ENCODE assay signal across 21 mouse cellular contexts in genomic region chr11:100781763-100782475, GRCm38 (mm10). TPM values are rescaled to one million over a fixed set of nuclear protein-coding genes. Genes with fewer than 3 reads are reported as not detected.
DNase-seq lines count a peak whose midpoint lies in the region; ATAC-seq lines count a peak whose summit lies in the region.
"Had no signal": no experiment of that assay in that cellular context is flagged by ENCODE, and none has a peak within 500 bp of the region (broad histone marks: within the 10 kb centered on the region; RNA-seq: fewer than 3 reads in every experiment).

No protein-coding gene starts in this region.

- H3K9me3 ChIP-seq in heart, embryonic 12.5 days (replicated peaks): 0 out of 2 replicates have a peak, but pooled peaks cover 4% of the 10 kb centered on the region

- no peak overlapping the region for H3K4me2 ChIP-seq in heart, embryonic 12.5 days

- H3K4me3 ChIP-seq in heart, embryonic 12.5 days: no peak overlapping the region

- H3K4me1 ChIP-seq in heart, embryonic 12.5 days (replicated peaks): peaks cover 13% of the 10 kb centered on the region

- intact Hi-C loops in heart, postnatal 14 days (cut with DNase I): no loop called here

- WGBS in heart, embryonic 12.5 days: 72% methylated on average over 15 of the region's 15 CpGs

- peaks cover 78% of the 10 kb centered on the region for H3K36me3 ChIP-seq in heart, embryonic 12.5 days

- 0 out of 2 replicates have a peak, but pooled peaks have one; percentile 46 for ATAC-seq in heart, embryonic 12.5 days (ENCODE audit: insufficient number of reproducible peaks, low FRiP score)

- H3K27me3 ChIP-seq in heart, embryonic 12.5 days (replicated peaks): no peaks in the 10 kb centered on the region

- H3K9ac ChIP-seq in heart, embryonic 12.5 days: 0 out of 2 replicates have a peak overlapping the region, but pooled peaks have one; percentile 37
- H3K9ac ChIP-seq: liver, embryonic 14.5 days had no signal

- no peak for DNase-seq in heart, postnatal 14 days
- DNase-seq in kidney, adult 9 months: peak; percentile 50
- DNase-seq in kidney, adult 8-10 months: no peak
- peak; percentile 56 to 60 for DNase-seq in lung, adult 18-20 months
- peak; percentile 41 for DNase-seq in lung, postnatal 25 days (ENCODE audit: low spot score)
- DNase-seq in urinary bladder, adult 2 months (ENCODE audit: low spot score): no peak
- no peak for DNase-seq in layer of hippocampus, postnatal 25 days (ENCODE audit: extremely low spot score in 1 of 2, low spot score in 1 of 2)
- DNase-seq: cerebellum, postnatal 25 days; gastrocnemius, postnatal 36 days; right cerebral cortex, adult 18-20 months; spleen, adult 18-20 months had no signal

- H3K27ac ChIP-seq in heart, embryonic 12.5 days (ENCODE audit: poor library complexity, severe bottlenecking): no peak overlapping the region
- H3K27ac ChIP-seq: liver, embryonic 14.5 days had no signal

RNA-seq across cellular contexts. Expression of gene Ghdc, which starts 11.2 kb away (rescaled TPM):
- 6.5 and 7.0 TPM in 2 replicates for polyA plus RNA-seq in heart, embryonic 12.5 days (2016; fragmentation: Nextera tagmentation; extraction: Ambion mirVana)
- total RNA-seq in heart, postnatal 14 days (2021): 10 to 100 TPM; 12.7 to 13.3 TPM
- polyA plus RNA-seq in urinary bladder, adult 2 months (2012; rRNA removed): 16.7 and 20.5 TPM in 2 replicates
- 1 to 10 TPM; 5.2 to 6.8 TPM for total RNA-seq in layer of hippocampus, postnatal 25 days (2021)

RNA-seq across cellular contexts. Expression of gene Hcrt, which starts 19.2 kb away (rescaled TPM):
- not detected in 2 replicates for polyA plus RNA-seq in heart, embryonic 12.5 days (2016; fragmentation: Nextera tagmentation; extraction: Ambion mirVana)
- not detected for total RNA-seq in heart, postnatal 14 days (2021)
- 0.15 TPM in 1 of 2 replicates, not detected in the other for polyA plus RNA-seq in urinary bladder, adult 2 months (2012; rRNA removed)
- total RNA-seq in layer of hippocampus, postnatal 25 days (2021): not detected
- total RNA-seq: gastrocnemius, postnatal 36 days; layer of hippocampus, adult 8-10 months; left cerebral cortex, adult 8-10 months; megakaryocyte-erythroid progenitor cell, adult 5-6 weeks had no signal
- polyA plus RNA-seq: forebrain, embryonic 11.5 days; hindbrain, embryonic 11.5 days; intestine, embryonic 14.5 days; limb, embryonic 11.5 days; liver, embryonic 14.5 days; stomach, embryonic 14.5 days had no signal

RNA-seq across cellular contexts. Expression of gene Kcnh4, which starts 22.2 kb away (rescaled TPM):
- polyA plus RNA-seq in heart, embryonic 12.5 days (2016; fragmentation: Nextera tagmentation; extraction: Ambion mirVana): not detected in 2 replicates
- not detected for total RNA-seq in heart, postnatal 14 days (2021)
- 0.01 and 0.04 TPM in 2 replicates for polyA plus RNA-seq in urinary bladder, adult 2 months (2012; rRNA removed)
- 1 to 10 TPM; 1.1 to 1.8 TPM for total RNA-seq in layer of hippocampus, postnatal 25 days (2021)
- total RNA-seq: gastrocnemius, postnatal 36 days; megakaryocyte-erythroid progenitor cell, adult 5-6 weeks had no signal
- polyA plus RNA-seq: limb, embryonic 11.5 days; liver, embryonic 14.5 days had no signal

RNA-seq across cellular contexts. Expression of gene Rab5c, which starts 43.9 kb away (rescaled TPM):
- 10.5 and 11.4 TPM in 2 replicates for polyA plus RNA-seq in heart, embryonic 12.5 days (2016; fragmentation: Nextera tagmentation; extraction: Ambion mirVana)
- 10 to 100 TPM; 70.4 to 74.6 TPM for total RNA-seq in heart, postnatal 14 days (2021)
- 148 and 160 TPM in 2 replicates for polyA plus RNA-seq in urinary bladder, adult 2 months (2012; rRNA removed)
- 100 to 1,000 TPM; 141 to 152 TPM for total RNA-seq in layer of hippocampus, postnatal 25 days (2021)

Comparison
In these comparisons a context has a peak if more than half of its experiments do, and no peak if none do; other contexts are left out.
1. DNase-seq: peak in kidney, adult 9 months (single experiment), lung, adult 18-20 months (2 of 2) and lung, postnatal 25 days (single experiment); none in heart, postnatal 14 days (0 of 2), kidney, adult 8-10 months (0 of 2), urinary bladder, adult 2 months (single experiment) and layer of hippocampus, postnatal 25 days (0 of 2).